Mouse (Mus musculus) stomach, embryonic 16.5 days (tissue): ENCODE results near the gene Gtdc1. TPM values are rescaled to one million over a fixed set of nuclear protein-coding genes. Genes with fewer than 3 reads are reported as not detected.

Experiments used
- ATAC-seq: fragments of 200-750 bp; cut with Nextera tagmentation; 2 replicates; pipeline ENCODE4 v1.8.0; 2017; ENCODE audit warnings: moderate number of reproducible peaks, moderate TSS enrichment; ENCODE audit not compliant: insufficient read depth, low FRiP score
- H3K27ac ChIP-seq: fragments of 300-500 bp; sonication (generic); 2 replicates; pipeline ENCODE4 v1.5.1; 2014; ENCODE audit warnings: low read length
- H3K27me3 ChIP-seq: fragments of 300-500 bp; sonication (generic); 2 replicates; pipeline ENCODE4 v1.6.1; 2014; ENCODE audit warnings: low read length, control low read depth, mixed read lengths; ENCODE audit not compliant: control insufficient read depth, insufficient read depth
- H3K36me3 ChIP-seq: fragments of 300-500 bp; sonication (generic); 2 replicates; pipeline ENCODE4 v1.6.1; 2014; ENCODE audit warnings: low read length; ENCODE audit not compliant: control insufficient read depth, insufficient read depth
- H3K4me1 ChIP-seq: fragments of 300-500 bp; sonication (generic); 2 replicates; pipeline ENCODE4 v1.6.1; 2014; ENCODE audit warnings: low read length, control low read depth, mixed read lengths; ENCODE audit not compliant: control insufficient read depth, insufficient read depth
- H3K4me2 ChIP-seq: fragments of 300-500 bp; sonication (generic); 2 replicates; pipeline ENCODE4 v1.6.1; 2014; ENCODE audit warnings: low read depth, low read length, mixed read lengths
- H3K4me3 ChIP-seq: fragments of 300-500 bp; sonication (generic); replicated peaks from 2 replicates; pipeline ENCODE4 v1.5.1; 2014; ENCODE audit warnings: mild to moderate bottlenecking, low read length
- H3K9ac ChIP-seq: fragments of 300-500 bp; sonication (generic); 2 replicates; pipeline ENCODE4 v1.6.1; 2014; ENCODE audit warnings: low read length
- H3K9me3 ChIP-seq: fragments of 300-500 bp; sonication (generic); replicated peaks from 2 replicates; pipeline ENCODE4 v1.6.1; 2016; ENCODE audit warnings: low read length, control low read depth; ENCODE audit not compliant: control insufficient read depth
- WGBS: fragments of 180-500 bp; shearing (Covaris S2); extraction: QIAGEN DNeasy Blood & Tissue Kit; methylation state at CpG from one replicate; pipeline ENCODE4 v1.1.7; 2014; 5-methylcytosine and 5-hydroxymethylcytosine counted together
- polyA plus RNA-seq: library from polyadenylated mRNA; unstranded; fragments of >200 nt; fragmentation: Nextera tagmentation; extraction: Ambion mirVana; gene quantifications from 2 replicates; pipeline ENCODE4 v1.2.1, GENCODE M21; 2015

Gene Gtdc1
- polyA plus RNA-seq, 1 experiment from 2014 or later: 11.3 TPM

- Histone ChIP-seq H3K27ac (no peak overlapping the region), H3K36me3 (no peaks in the 10 kb centered on the region), H3K4me2 (no peak overlapping the region), H3K4me3 (no peak overlapping the region), H3K9me3 (no peaks in the 10 kb centered on the region), H3K27me3 (no peaks in the 10 kb centered on the region), H3K9ac (no peak overlapping the region), H3K4me1 (no peaks in the 10 kb centered on the region)
- no peak for ATAC-seq
- 57% methylated on average over 1 of the region's 1 CpGs for WGBS
Measured at GRCm38 (mm10) chr2:44763898-44764297, 163.6 kb downstream of the Gtdc1 start.

GRCm38 (mm10) chr2:44736618-44737017 lies 190.8 kb downstream of the Gtdc1 start:
- no peak for ATAC-seq
- Histone ChIP-seq H3K4me3 (no peak overlapping the region), H3K9ac (no peak overlapping the region), H3K36me3 (no peaks in the 10 kb centered on the region), H3K4me2 (no peak overlapping the region), H3K27ac (no peak overlapping the region), H3K4me1 (no peaks in the 10 kb centered on the region), H3K9me3 (no peaks in the 10 kb centered on the region), H3K27me3 (no peaks in the 10 kb centered on the region)
- 90% methylated on average over 1 of the region's 1 CpGs for WGBS

DNA sequence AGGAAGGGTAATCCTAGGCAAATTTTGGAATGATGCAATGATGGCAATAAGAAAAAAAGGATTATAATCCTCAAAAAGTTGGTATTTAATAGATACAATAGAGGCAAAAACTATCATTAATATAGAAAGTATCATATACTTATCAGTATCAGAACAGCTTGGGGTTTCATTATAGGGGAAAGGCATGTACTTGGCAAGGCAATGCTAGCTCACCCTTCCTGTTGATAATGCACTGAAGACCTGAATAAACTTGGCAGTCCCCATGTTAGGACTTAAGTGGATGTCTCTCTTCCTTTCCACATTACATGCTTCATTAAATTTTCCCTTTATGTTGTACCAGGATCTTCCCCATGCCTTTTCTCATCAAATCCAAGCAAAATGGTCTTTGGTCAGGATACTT lies 206.0 kb downstream of the Gtdc1 start:
- Histone ChIP-seq H3K27me3 (no peaks in the 10 kb centered on the region), H3K4me1 (no peaks in the 10 kb centered on the region), H3K9ac (no peak overlapping the region), H3K9me3 (no peaks in the 10 kb centered on the region), H3K4me3 (no peak overlapping the region), H3K36me3 (no peaks in the 10 kb centered on the region), H3K4me2 (no peak overlapping the region), H3K27ac (no peak overlapping the region)
- ATAC-seq: no peak

DNA sequence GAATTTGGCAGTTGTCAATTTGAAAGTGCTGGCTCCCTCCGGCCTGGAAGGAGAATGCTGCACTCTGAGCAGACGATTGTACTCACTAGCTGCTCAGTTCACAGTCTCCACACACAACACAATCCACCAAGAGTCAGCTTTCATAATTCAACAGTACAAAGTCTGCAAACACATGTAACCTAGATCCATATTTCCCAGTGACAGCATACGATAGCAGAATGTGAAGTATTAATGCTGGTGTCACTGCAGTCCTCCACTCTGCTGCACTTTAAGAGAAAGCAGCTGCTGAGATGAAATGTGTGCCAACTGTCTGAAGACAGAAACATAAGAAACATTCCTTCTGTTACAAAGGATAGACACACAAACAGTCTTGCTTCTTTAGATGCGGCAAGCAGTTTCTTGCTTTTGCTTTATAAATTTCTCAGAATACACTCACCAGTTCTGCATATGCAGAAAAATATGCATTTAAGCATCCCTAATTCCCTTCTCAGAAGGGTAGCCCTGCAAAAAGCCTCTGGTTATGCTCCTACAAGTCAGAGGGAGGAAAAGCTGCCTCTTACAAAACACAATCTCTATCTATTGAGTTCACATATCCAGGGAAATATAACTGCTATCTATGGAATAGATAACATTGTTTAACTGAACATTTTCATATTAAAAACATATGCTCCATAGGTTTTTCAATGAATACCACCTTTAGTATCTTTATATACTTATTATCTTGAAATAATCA lies 221.4 kb downstream of the Gtdc1 start:
- Histone ChIP-seq H3K9me3 (no peaks in the 10 kb centered on the region), H3K9ac (no peak overlapping the region), H3K27me3 (no peaks in the 10 kb centered on the region), H3K4me3 (no peak overlapping the region), H3K27ac (peak overlapping the region; percentile 66), H3K4me2 (no peak overlapping the region), H3K36me3 (no peaks in the 10 kb centered on the region), H3K4me1 (no peaks in the 10 kb centered on the region)
- ATAC-seq: peak; percentile 47; the same call in 1 of the 2 replicates
- WGBS: 42% methylated on average over 4 of the region's 4 CpGs

GRCm38 (mm10) chr2:44700276-44700675 lies 227.2 kb downstream of the Gtdc1 start:
- Histone ChIP-seq H3K27me3 (no peaks in the 10 kb centered on the region), H3K4me1 (no peaks in the 10 kb centered on the region), H3K9ac (no peak overlapping the region), H3K9me3 (no peaks in the 10 kb centered on the region), H3K27ac (no peak overlapping the region), H3K36me3 (no peaks in the 10 kb centered on the region), H3K4me2 (no peak overlapping the region), H3K4me3 (no peak overlapping the region)
- no peak for ATAC-seq
- WGBS: 53% methylated on average over 4 of the region's 4 CpGs

DNA sequence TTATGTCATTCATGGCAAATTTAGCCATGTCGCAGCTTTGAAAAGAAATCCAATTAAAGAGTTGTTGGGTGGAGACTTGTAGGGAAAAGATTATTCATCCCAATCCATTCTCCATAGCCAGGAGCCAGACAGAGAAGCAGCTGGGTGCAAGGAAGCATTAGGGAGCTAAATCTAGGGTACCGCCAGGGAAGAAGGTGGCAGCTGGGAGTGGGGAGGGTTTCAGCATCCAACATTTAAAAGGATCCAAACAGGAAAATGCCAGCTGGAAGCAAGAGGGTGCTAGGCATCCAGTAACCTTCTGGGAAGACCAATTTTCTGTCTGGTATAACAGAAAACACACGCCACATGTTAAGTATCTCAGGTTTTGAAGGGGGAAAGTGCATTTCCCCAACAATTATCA lies 231.0 kb downstream of the Gtdc1 start:
- H3K27ac ChIP-seq: no peak overlapping the region
- no peak for ATAC-seq
- no peaks in the 10 kb centered on the region for H3K36me3 ChIP-seq
- H3K4me3 ChIP-seq: no peak overlapping the region
- no peaks in the 10 kb centered on the region for H3K9me3 ChIP-seq
- H3K9ac ChIP-seq: no peak overlapping the region
- H3K4me2 ChIP-seq: no peak overlapping the region
- no peaks in the 10 kb centered on the region for H3K27me3 ChIP-seq
- 84% methylated on average over 3 of the region's 3 CpGs for WGBS
- no peaks in the 10 kb centered on the region for H3K4me1 ChIP-seq

- Histone ChIP-seq H3K27me3 (no peaks in the 10 kb centered on the region), H3K4me3 (no peak overlapping the region), H3K9ac (no peak overlapping the region), H3K36me3 (no peaks in the 10 kb centered on the region), H3K4me2 (no peak overlapping the region), H3K4me1 (no peaks in the 10 kb centered on the region), H3K27ac (no peak overlapping the region), H3K9me3 (no peaks in the 10 kb centered on the region)
- no peak for ATAC-seq
- 83% methylated on average over 1 of the region's 1 CpGs for WGBS
Measured at GRCm38 (mm10) chr2:44693898-44694297, 233.6 kb downstream of the Gtdc1 start.

- no peaks in the 10 kb centered on the region for H3K36me3 ChIP-seq
- no peaks in the 10 kb centered on the region for H3K27me3 ChIP-seq
- H3K9me3 ChIP-seq: no peaks in the 10 kb centered on the region
- H3K4me3 ChIP-seq: no peak overlapping the region
- H3K27ac ChIP-seq: no peak overlapping the region
- no peak for ATAC-seq
- no peak overlapping the region for H3K4me2 ChIP-seq
- 85% methylated on average over 7 of the region's 7 CpGs for WGBS
- no peaks in the 10 kb centered on the region for H3K4me1 ChIP-seq
- H3K9ac ChIP-seq: no peak overlapping the region
Measured at GRCm38 (mm10) chr2:44664049-44664448, 263.4 kb downstream of the Gtdc1 start.

- Histone ChIP-seq H3K9ac (no peak overlapping the region), H3K27ac (no peak overlapping the region), H3K9me3 (no peaks in the 10 kb centered on the region), H3K4me2 (no peak overlapping the region), H3K4me3 (no peak overlapping the region), H3K27me3 (no peaks in the 10 kb centered on the region), H3K4me1 (no peaks in the 10 kb centered on the region), H3K36me3 (no peaks in the 10 kb centered on the region)
- WGBS: 67% methylated on average over 2 of the region's 2 CpGs
- no peak for ATAC-seq
Measured at GRCm38 (mm10) chr2:44659870-44660269, 267.6 kb downstream of the Gtdc1 start.
